Mouse (Mus musculus): ENCODE measurements at regions not wholly inside any gene's neighbourhood (a gene's known extent, or its start where the extent isn't known, plus 50 kb on each side); places are given as distances from the start of the nearest gene placed in this dataset.

DNA sequence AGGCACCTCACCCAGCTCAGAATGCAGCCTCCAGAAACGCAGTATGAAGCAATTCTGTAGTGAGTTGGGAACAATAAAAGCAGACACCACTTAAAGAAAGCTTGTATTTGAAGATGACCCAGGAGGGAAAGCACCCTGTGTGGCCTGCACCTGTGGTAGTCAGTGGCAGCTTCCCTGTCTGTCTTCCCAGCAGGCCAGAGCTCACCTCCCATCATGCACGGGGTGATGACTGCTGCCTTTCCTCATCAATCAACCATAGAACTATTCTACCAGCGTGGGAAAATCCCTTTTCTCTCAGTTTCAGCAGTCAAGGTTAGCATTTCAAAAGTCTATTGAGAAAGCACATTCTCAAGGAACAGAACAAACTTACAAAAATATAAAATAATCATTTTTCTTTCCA is 160.0 kb downstream of the Cog6 start:
- TF ChIP-seq CTCF (IDR thresholded peaks at IDR 0.05; ENCODE audit: low read depth, low read length) (no peak), POLR2AphosphoS5 (IDR thresholded peaks at IDR 0.05; ENCODE audit: insufficient replicate concordance, low read depth, low read length) (no peak), TAL1 (conservative IDR thresholded peaks at IDR 0.05; ENCODE audit: low read depth, low read length) (no peak), GATA1 (IDR thresholded peaks at IDR 0.05; ENCODE audit: borderline replicate concordance, low read length) (no peak)
